Comparison of ENCODE assay signal across 16 mouse cellular contexts in the genomic region with DNA sequence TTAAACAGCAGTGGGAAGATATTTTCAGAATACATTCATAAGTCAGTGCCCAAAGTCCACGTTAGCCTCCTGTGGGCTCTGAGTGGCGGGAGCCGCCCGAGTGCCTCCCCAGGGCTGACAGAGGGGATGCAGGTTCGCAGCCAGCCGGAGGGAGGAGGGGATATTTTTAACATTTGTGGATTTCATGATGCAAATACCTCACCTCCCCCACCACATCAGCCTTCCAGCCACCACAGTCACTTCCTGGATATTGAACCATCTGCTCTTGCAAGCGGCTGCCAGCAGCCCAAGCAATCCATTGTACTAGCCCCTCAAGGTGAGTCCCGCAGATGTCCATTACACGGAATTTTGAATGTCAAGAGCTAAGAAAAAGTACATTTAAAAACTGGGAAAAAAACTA.
DNase-seq lines count a peak whose midpoint lies in the region; ATAC-seq lines count a peak whose summit lies in the region.
"Had no signal": no experiment of that assay in that cellular context is flagged by ENCODE, and none has a peak within 500 bp of the region (broad histone marks: within the 10 kb centered on the region; RNA-seq: fewer than 3 reads in every experiment).

No protein-coding gene starts in this region.

- H3K27ac ChIP-seq in liver, embryonic 16.5 days (ENCODE audit: low read length) = peak overlapping the region; percentile 58
- no peak overlapping the region for H3K27ac ChIP-seq in kidney, embryonic 14.5 days (ENCODE audit: low read depth, low read length)
- H3K27ac ChIP-seq: heart, embryonic 15.5 days; limb, embryonic 12.5 days; midbrain, embryonic 12.5 days; neural tube, embryonic 12.5 days had no signal

- peaks cover 52% of the 10 kb centered on the region for H3K4me1 ChIP-seq in liver, embryonic 16.5 days (ENCODE audit: control insufficient read depth, low read depth, low read length)
- H3K4me1 ChIP-seq in kidney, embryonic 14.5 days (ENCODE audit: control insufficient read depth, insufficient read depth, low read length) = peaks cover 8% of the 10 kb centered on the region; the same call in 1 of the 2 replicates
- H3K4me1 ChIP-seq: limb, embryonic 12.5 days had no signal

- 26% methylated on average over 9 of the region's 9 CpGs for WGBS in liver, embryonic 16.5 days (ENCODE audit: insufficient replicate concordance)
- WGBS in kidney, embryonic 14.5 days = 92% methylated on average over 9 of the region's 9 CpGs

- ATAC-seq in common myeloid progenitor, adult 5-6 weeks (replicated peaks; ENCODE audit: low read depth, poor library complexity, severe bottlenecking) = 0 out of 2 replicates have a peak, but pooled peaks have one; percentile 15
- no peak for ATAC-seq in liver, embryonic 16.5 days (ENCODE audit: low read depth)
- ATAC-seq in kidney, embryonic 14.5 days (ENCODE audit: low FRiP score, low TSS enrichment) = no peak

- peak overlapping the region; percentile 65 for H3K4me2 ChIP-seq in liver, embryonic 16.5 days (ENCODE audit: low read depth, low read length)
- H3K4me2 ChIP-seq in kidney, embryonic 14.5 days (replicated peaks; ENCODE audit: low read depth, low read length) = no peak overlapping the region
- H3K4me2 ChIP-seq: heart, embryonic 15.5 days; limb, embryonic 12.5 days; midbrain, embryonic 12.5 days; neural tube, embryonic 12.5 days had no signal

- H3K9ac ChIP-seq in liver, embryonic 16.5 days (ENCODE audit: low read depth, low read length) = peak overlapping the region; percentile 46
- H3K9ac ChIP-seq in kidney, embryonic 14.5 days (ENCODE audit: low read depth, low read length) = no peak overlapping the region
- H3K9ac ChIP-seq: heart, embryonic 15.5 days; limb, embryonic 12.5 days; midbrain, embryonic 12.5 days; neural tube, embryonic 12.5 days had no signal

- peak; percentile 90 for DNase-seq in 416B (ENCODE audit: low read depth)
- peak; percentile 69 for DNase-seq in CD4-positive, CD25-positive, alpha-beta regulatory T cell, adult 2 months (ENCODE audit: low read depth, low spot score)
- DNase-seq in ovary, postnatal 14 days (ENCODE audit: low spot score) = no peak
- no peak for DNase-seq in urinary bladder, postnatal 36 days (ENCODE audit: low spot score in 2 of 2)
- no peak for DNase-seq in cerebellum, adult 9-11 months
- DNase-seq: cerebellum, adult 2 months; kidney, postnatal 25 days; layer of hippocampus, postnatal 36 days; lung, postnatal 10 days had no signal

- H3K4me3 ChIP-seq in liver, embryonic 16.5 days (ENCODE audit: low read depth, low read length) = peak overlapping the region; percentile 43
- no peak overlapping the region for H3K4me3 ChIP-seq in kidney, embryonic 14.5 days (ENCODE audit: low read length)
- H3K4me3 ChIP-seq: heart, embryonic 15.5 days; limb, embryonic 12.5 days; midbrain, embryonic 12.5 days; neural tube, embryonic 12.5 days had no signal

- no peaks in the 10 kb centered on the region for H3K9me3 ChIP-seq in liver, embryonic 16.5 days (replicated peaks; ENCODE audit: control insufficient read depth, low read length)
- H3K9me3 ChIP-seq in kidney, embryonic 14.5 days (ENCODE audit: control insufficient read depth, low read length) = 0 out of 2 replicates have a peak, but pooled peaks cover 2% of the 10 kb centered on the region
- H3K9me3 ChIP-seq: heart, embryonic 15.5 days; neural tube, embryonic 12.5 days had no signal

- H3K27me3 ChIP-seq in liver, embryonic 16.5 days (ENCODE audit: control insufficient read depth, insufficient read depth, low read depth, low read length) = no peaks in the 10 kb centered on the region
- no peaks in the 10 kb centered on the region for H3K27me3 ChIP-seq in kidney, embryonic 14.5 days (ENCODE audit: control insufficient read depth, insufficient read depth, low read length)
- H3K27me3 ChIP-seq: limb, embryonic 12.5 days; midbrain, embryonic 12.5 days; neural tube, embryonic 12.5 days had no signal

- H3K36me3 ChIP-seq in liver, embryonic 16.5 days (ENCODE audit: control insufficient read depth, insufficient read depth) = no peaks in the 10 kb centered on the region
- no peaks in the 10 kb centered on the region for H3K36me3 ChIP-seq in kidney, embryonic 14.5 days (ENCODE audit: control insufficient read depth, insufficient read depth, low read length)
- H3K36me3 ChIP-seq: heart, embryonic 15.5 days; limb, embryonic 12.5 days; midbrain, embryonic 12.5 days; neural tube, embryonic 12.5 days had no signal

Comparison
In these comparisons a context has a peak if more than half of its experiments do, and no peak if none do; other contexts are left out.
1. DNase-seq: peak in 416B (single experiment) and CD4-positive, CD25-positive, alpha-beta regulatory T cell, adult 2 months (single experiment); none in ovary, postnatal 14 days (single experiment), urinary bladder, postnatal 36 days (0 of 2) and cerebellum, adult 9-11 months (single experiment).